Mouse (Mus musculus) forebrain, postnatal 0 days (tissue): ENCODE measurements around the gene Lrrc51. TPM values are rescaled to one million over a fixed set of nuclear protein-coding genes. Genes with fewer than 3 reads are reported as not detected.

ENCODE experiments used
- ATAC-seq: fragments of 200-750 bp; cut with Nextera tagmentation; 2 replicates; pipeline ENCODE4 v1.8.0; 2017; ENCODE audit warnings: mild to moderate bottlenecking, moderate library complexity
- DNase-seq: peaks from one replicate; pipeline ENCODE4 v3.0.0-alpha.2; 2015
- H3K27ac ChIP-seq: fragments of 300-500 bp; sonication (generic); 2 replicates; pipeline ENCODE4 v1.5.1; 2014; ENCODE audit warnings: low read depth, mild to moderate bottlenecking, antibody characterized with exemption, low read length, moderate library complexity, mixed read lengths
- H3K27me3 ChIP-seq: fragments of 300-500 bp; sonication (generic); 2 replicates; pipeline ENCODE4 v1.6.1; 2014; ENCODE audit warnings: mild to moderate bottlenecking, low read length, mixed read lengths; ENCODE audit not compliant: insufficient read depth
- H3K36me3 ChIP-seq: fragments of 300-500 bp; sonication (generic); 2 replicates; pipeline ENCODE4 v1.6.1; 2014; ENCODE audit warnings: mild to moderate bottlenecking, moderate library complexity; ENCODE audit not compliant: insufficient read depth
- H3K4me1 ChIP-seq: fragments of 300-500 bp; sonication (generic); 2 replicates; pipeline ENCODE4 v1.6.1; 2014; ENCODE audit warnings: antibody characterized with exemption; ENCODE audit not compliant: insufficient read depth
- H3K4me2 ChIP-seq: fragments of 300-500 bp; sonication (generic); 2 replicates; pipeline ENCODE4 v1.6.1; 2014; ENCODE audit warnings: low read depth, mild to moderate bottlenecking, moderate library complexity
- H3K4me3 ChIP-seq: fragments of 300-500 bp; sonication (generic); 2 replicates; pipeline ENCODE4 v1.5.1; 2014; ENCODE audit warnings: low read depth, low read length, mixed read lengths
- H3K9ac ChIP-seq: fragments of 300-500 bp; sonication (generic); 2 replicates; pipeline ENCODE4 v1.6.1; 2014; ENCODE audit warnings: mild to moderate bottlenecking
- H3K9me3 ChIP-seq: fragments of 300-500 bp; sonication (generic); 2 replicates; pipeline ENCODE4 v1.6.1; 2016; ENCODE audit warnings: low read length
- CTCF ChIP-seq: sonication (generic); IDR thresholded peaks from 2 replicates; pipeline ENCODE4 v1.5.1; 2016; ENCODE audit warnings: antibody characterized with exemption, control low read depth, low read depth
- WGBS: fragments of 180-500 bp; shearing (Covaris S2); extraction: QIAGEN DNeasy Blood & Tissue Kit; methylation state at CpG from one replicate; pipeline ENCODE4 v1.1.7; 2014; 5-methylcytosine and 5-hydroxymethylcytosine counted together
- polyA plus RNA-seq: library from polyadenylated mRNA; unstranded; fragments of >200 nt; fragmentation: Nextera tagmentation; extraction: Ambion mirVana; gene quantifications from 2 replicates; pipeline ENCODE4 v1.2.1, GENCODE M21; 2015
- total RNA-seq: library from RNA; depleted of rRNA; stranded (reverse); fragments of >200 nt; gene quantifications from 2 replicates; pipeline ENCODE4 v1.2.3, GENCODE M21; 2014

Lrrc51 gene
- total and polyA plus RNA-seq, 2 experiments from 2014 or later = 5.4 to 10.6 TPM

GRCm38 (mm10) chr7:101884160-101884559 is 49.5 kb downstream of the Lrrc51 start:
- ATAC-seq (no peak), DNase-seq (no peak)
- 97% methylated on average over 4 of the region's 4 CpGs for WGBS
- Histone ChIP-seq H3K9me3 (no peaks in the 10 kb centered on the region), H3K36me3 (no peaks in the 10 kb centered on the region), H3K27ac (no peak overlapping the region), H3K27me3 (no peaks in the 10 kb centered on the region), H3K9ac (no peak overlapping the region), H3K4me3 (no peak overlapping the region), H3K4me2 (no peak overlapping the region), H3K4me1 (no peaks in the 10 kb centered on the region)
- TF ChIP-seq CTCF = no peak

- ATAC-seq (no peak), DNase-seq (no peak)
- H3K27me3 ChIP-seq = no peaks in the 10 kb centered on the region
- no peak overlapping the region for H3K27ac ChIP-seq
- WGBS = 61% methylated on average over 9 of the region's 9 CpGs
- no peak overlapping the region for H3K4me2 ChIP-seq
- no peaks in the 10 kb centered on the region for H3K36me3 ChIP-seq
- no peak for TF ChIP-seq CTCF
- no peaks in the 10 kb centered on the region for H3K9me3 ChIP-seq
- no peak overlapping the region for H3K9ac ChIP-seq
- no peak overlapping the region for H3K4me3 ChIP-seq
- no peaks in the 10 kb centered on the region for H3K4me1 ChIP-seq
These were observed 51.1 kb downstream of the Lrrc51 start for GRCm38 (mm10) chr7:101882413-101883154.

DNA sequence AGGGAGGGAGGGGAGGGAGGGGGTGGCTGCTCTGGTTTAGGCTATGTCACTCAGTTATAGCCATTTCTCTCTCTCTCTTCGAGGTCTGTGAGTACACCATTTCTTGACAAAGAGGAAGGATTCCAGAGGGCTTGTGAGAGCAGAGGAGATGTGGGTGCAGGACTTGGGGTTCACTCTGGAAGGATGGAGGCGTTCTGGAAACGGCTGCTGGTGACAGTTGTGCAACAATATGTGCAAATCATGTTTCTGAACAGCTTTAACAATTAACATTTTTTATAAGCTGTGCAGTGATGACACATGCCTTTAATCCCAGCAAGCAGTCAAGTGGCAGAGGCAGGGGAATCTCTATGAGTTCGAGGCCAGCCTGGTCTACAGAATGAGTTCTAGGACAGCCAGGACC is 52.8 kb downstream of the Lrrc51 start:
- H3K9ac ChIP-seq = no peak overlapping the region
- TF ChIP-seq CTCF = no peak
- no peak overlapping the region for H3K4me2 ChIP-seq
- H3K9me3 ChIP-seq = no peaks in the 10 kb centered on the region
- H3K27ac ChIP-seq = no peak overlapping the region
- no peak for DNase-seq
- WGBS = 73% methylated on average over 4 of the region's 4 CpGs
- no peaks in the 10 kb centered on the region for H3K36me3 ChIP-seq
- H3K27me3 ChIP-seq = no peaks in the 10 kb centered on the region
- no peak overlapping the region for H3K4me3 ChIP-seq
- no peaks in the 10 kb centered on the region for H3K4me1 ChIP-seq
- ATAC-seq = no peak

DNA sequence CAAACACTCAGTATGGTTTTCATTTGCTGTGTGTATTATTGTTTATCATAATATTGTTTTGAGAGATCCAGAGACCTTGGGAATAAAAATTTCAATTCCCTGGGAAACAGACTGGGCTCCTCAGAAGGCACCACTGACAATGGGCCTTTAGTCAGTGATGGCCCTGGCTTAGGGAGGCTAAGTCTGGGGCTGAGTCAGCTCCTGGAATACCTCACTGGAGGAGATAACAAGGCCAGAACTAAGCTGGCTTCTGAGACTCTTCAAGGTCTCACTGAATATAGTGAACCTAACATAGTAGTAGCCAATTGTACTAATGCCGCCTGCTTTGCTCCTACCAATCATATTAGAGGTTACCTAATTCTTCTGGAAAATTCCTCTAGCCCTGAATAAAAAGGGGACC is 57.7 kb downstream of the Lrrc51 start:
- DNase-seq (no peak), ATAC-seq (no peak)
- Histone ChIP-seq H3K27me3 (no peaks in the 10 kb centered on the region), H3K36me3 (no peaks in the 10 kb centered on the region), H3K27ac (no peak overlapping the region), H3K4me3 (no peak overlapping the region), H3K9me3 (no peaks in the 10 kb centered on the region), H3K9ac (no peak overlapping the region), H3K4me1 (no peaks in the 10 kb centered on the region), H3K4me2 (no peak overlapping the region)
- TF ChIP-seq CTCF = no peak
- WGBS = 93% methylated on average over 1 of the region's 1 CpGs

DNA sequence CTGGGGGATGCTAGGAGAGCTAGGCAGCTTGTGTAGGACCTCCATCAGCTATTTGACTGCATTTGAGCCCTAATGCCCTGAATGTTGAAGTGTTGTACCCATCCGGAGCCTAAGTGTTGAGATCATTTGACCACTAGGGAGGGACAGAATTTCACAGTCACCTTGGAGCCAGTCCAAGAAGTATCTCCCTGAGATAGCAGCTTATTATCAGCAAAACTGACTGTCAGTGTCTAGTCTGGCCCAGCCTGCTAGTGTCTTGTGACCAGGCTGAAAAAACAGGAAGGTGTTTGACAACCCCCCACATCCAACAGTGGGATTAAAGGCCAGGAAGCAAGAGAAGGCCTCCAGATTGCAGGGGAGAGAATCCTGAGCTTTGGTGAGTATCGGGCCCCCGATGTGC is 62.4 kb downstream of the Lrrc51 start:
- Histone ChIP-seq H3K36me3 (no peaks in the 10 kb centered on the region), H3K9me3 (no peaks in the 10 kb centered on the region), H3K4me3 (no peak overlapping the region), H3K27ac (no peak overlapping the region), H3K9ac (no peak overlapping the region), H3K4me2 (no peak overlapping the region), H3K4me1 (no peaks in the 10 kb centered on the region), H3K27me3 (no peaks in the 10 kb centered on the region)
- 77% methylated on average over 3 of the region's 3 CpGs for WGBS
- ATAC-seq (no peak), DNase-seq (no peak)
- TF ChIP-seq CTCF = no peak

GRCm38 (mm10) chr7:101870629-101871028 is 63.1 kb downstream of the Lrrc51 start, which contains the start of gene Folr1:
Gene Folr1, minus strand, starts transcription at chr7:101870788.
- Histone ChIP-seq H3K4me3 (no peak within 1 kb of the TSS), H3K4me2 (no peak within 1 kb of the TSS), H3K4me1 (no peaks in the 10 kb centered on the region), H3K27me3 (no peaks in the 10 kb centered on the region), H3K27ac (no peak within 1 kb of the TSS), H3K36me3 (no peaks in the 10 kb centered on the region), H3K9ac (no peak within 1 kb of the TSS), H3K9me3 (no peaks in the 10 kb centered on the region)
- no peak for DNase-seq
- 79% methylated on average over 2 of the region's 2 CpGs for WGBS
- ATAC-seq = no peak
- TF ChIP-seq CTCF = no peak

DNA sequence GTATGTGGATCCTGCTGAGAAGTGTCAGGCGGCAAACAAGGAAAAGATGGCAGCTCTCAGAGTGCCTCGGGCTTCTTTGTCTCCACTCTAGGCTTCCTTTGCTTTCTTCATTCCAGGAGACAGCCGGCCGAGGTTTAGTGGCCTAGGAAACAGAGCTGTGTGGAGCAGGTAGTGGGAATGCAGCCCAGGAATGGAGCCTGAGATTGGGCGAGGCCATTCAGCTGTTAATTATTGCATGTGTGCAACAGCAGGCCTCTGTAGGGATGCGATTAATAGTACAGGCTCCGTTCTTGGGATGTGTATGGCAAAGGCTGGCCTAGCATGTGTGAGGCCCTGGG is 64.6 kb downstream of the Lrrc51 start:
- Histone ChIP-seq H3K9me3 (no peaks in the 10 kb centered on the region), H3K4me2 (no peak overlapping the region), H3K4me1 (no peaks in the 10 kb centered on the region), H3K9ac (no peak overlapping the region), H3K27ac (no peak overlapping the region), H3K4me3 (no peak overlapping the region), H3K36me3 (no peaks in the 10 kb centered on the region), H3K27me3 (no peaks in the 10 kb centered on the region)
- 35% methylated on average over 7 of the region's 7 CpGs for WGBS
- DNase-seq = no peak
- ATAC-seq = no peak
- no peak for TF ChIP-seq CTCF
